Mouse (Mus musculus): ENCODE results near the gene Tgfbr1.

Gene Tgfbr1

GRCm38 (mm10) chr4:47417871-47418270, 64.8 kb downstream of the Tgfbr1 start:
- in situ Hi-C loops (cut with MboI, MseI): loop anchor here in 1 of 2 experiments (5.0 kb wide), 1 partner anchor 179 kb away; no protein-coding TSS in a partner anchor

- in situ Hi-C loops (cut with MboI, MseI): loop anchor here in 1 of 2 experiments (5.0 kb wide), 1 partner anchor 178 kb away; no protein-coding TSS in a partner anchor
Measured at GRCm38 (mm10) chr4:47419268-47419973, 66.4 kb downstream of the Tgfbr1 start.

- in situ Hi-C loops (cut with MboI, MseI): no loop called here
Measured at GRCm38 (mm10) chr4:47420191-47420590, 67.2 kb downstream of the Tgfbr1 start.

- in situ Hi-C loops (cut with MboI, MseI): no loop called here
Measured at GRCm38 (mm10) chr4:47422194-47422593, 69.2 kb downstream of the Tgfbr1 start.

- in situ Hi-C loops (cut with MboI, MseI): no loop called here
Measured at GRCm38 (mm10) chr4:47422946-47423345, 69.9 kb downstream of the Tgfbr1 start.

- in situ Hi-C loops (cut with MboI, MseI): no loop called here
Measured at GRCm38 (mm10) chr4:47424376-47424775, 71.4 kb downstream of the Tgfbr1 start.

- in situ Hi-C loops (cut with MboI, MseI): no loop called here
Measured at GRCm38 (mm10) chr4:47425247-47425830, 72.3 kb downstream of the Tgfbr1 start.

GRCm38 (mm10) chr4:47427606-47428005, 74.6 kb downstream of the Tgfbr1 start:
- in situ Hi-C loops (cut with MboI, MseI): no loop called here

GRCm38 (mm10) chr4:47430557-47430956, 77.5 kb downstream of the Tgfbr1 start:
- in situ Hi-C loops (cut with MboI, MseI): loop anchor here (5.0 to 10.0 kb wide), 3 partner anchors 162 to 974 kb away; no protein-coding TSS in a partner anchor

GRCm38 (mm10) chr4:47431081-47431480, 78.1 kb downstream of the Tgfbr1 start:
- in situ Hi-C loops (cut with MboI, MseI): loop anchor here (5.0 to 10.0 kb wide), 3 partner anchors 161 to 974 kb away; no protein-coding TSS in a partner anchor

DNA sequence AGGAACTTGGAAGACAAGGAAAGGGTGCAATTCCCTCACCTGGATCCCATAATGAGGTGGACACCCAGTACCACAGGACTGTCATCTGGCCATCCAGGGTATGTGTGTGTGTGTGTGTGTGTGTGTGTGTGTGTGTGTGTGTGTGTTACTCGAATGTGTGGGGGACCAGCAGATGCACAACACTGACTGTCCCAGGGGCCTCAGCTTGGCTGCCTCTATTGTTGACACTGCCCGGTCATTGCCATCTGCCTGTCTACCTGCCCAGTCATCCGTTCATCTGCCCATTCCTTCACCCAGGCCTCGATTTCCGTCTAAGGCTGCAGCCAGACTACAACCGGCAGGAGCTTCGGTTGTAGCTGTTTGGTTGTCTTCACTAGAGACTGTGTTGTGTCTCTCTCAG, 79.7 kb downstream of the Tgfbr1 start:
- in situ Hi-C loops (cut with MboI, MseI): loop anchor here (5.0 to 10.0 kb wide), 3 partner anchors 160 to 972 kb away; no protein-coding TSS in a partner anchor

DNA sequence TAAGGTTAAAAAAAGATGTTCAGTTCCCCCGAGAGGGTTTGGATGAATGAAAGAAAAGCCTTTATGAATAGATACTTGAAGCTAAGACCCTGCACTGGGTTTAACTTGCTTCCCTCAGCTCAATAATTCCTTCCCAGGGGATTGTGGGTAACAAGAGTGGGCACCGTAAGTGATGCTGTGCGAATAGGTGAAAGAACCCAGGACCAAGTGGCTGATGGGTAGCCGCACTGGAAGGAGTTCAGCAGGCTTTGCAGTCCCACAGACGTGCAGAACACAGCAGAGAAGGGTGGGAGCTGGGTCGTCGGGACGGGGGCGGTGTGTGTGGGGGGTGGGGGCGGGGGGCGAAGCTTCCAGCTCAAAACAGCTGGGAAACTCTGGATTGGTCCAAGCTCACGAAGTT, 82.1 kb downstream of the Tgfbr1 start:
- in situ Hi-C loops (cut with MboI, MseI): loop anchor here (5.0 to 10.0 kb wide), 3 partner anchors 62 to 970 kb away; no protein-coding TSS in a partner anchor

DNA sequence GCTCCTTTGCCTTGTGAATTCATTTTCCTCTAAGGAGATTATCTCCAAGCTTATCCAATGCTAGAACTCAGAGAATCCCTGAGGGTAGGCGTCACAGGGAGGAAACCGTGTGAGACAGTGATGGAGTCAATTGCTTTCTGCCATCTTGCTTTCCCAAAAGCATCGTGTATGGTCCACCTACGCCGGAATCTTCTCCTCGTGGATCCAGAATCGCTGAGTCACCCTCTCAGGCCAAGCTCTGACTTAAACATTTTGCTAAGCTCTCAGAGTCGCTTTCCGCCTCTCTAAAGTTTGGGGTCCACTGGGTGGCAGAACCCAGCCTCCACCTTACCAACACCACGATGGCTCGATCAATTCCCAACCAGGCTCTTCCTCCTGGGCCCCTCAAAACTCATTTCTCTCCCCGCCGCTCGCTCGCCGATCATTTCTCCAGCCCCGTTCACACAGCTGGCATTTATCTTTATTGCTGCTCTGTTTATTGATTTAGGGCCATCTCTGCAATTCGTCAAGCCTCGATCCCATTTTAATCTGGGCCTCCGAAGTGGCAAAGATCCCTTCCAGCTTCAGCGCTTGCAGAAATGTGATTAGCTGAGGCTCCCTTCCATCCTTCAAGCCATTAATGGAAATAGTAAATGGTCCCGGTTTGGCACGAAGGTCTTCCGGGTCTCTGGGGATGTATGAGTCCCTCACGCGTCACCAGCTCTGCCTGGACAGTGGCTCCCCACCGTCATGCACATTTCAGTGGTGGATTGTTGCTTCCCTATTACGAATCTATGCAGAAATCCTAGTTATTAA, 82.7 kb downstream of the Tgfbr1 start:
- in situ Hi-C loops (cut with MboI, MseI): loop anchor here (5.0 to 10.0 kb wide), 3 partner anchors 62 to 969 kb away; no protein-coding TSS in a partner anchor

DNA sequence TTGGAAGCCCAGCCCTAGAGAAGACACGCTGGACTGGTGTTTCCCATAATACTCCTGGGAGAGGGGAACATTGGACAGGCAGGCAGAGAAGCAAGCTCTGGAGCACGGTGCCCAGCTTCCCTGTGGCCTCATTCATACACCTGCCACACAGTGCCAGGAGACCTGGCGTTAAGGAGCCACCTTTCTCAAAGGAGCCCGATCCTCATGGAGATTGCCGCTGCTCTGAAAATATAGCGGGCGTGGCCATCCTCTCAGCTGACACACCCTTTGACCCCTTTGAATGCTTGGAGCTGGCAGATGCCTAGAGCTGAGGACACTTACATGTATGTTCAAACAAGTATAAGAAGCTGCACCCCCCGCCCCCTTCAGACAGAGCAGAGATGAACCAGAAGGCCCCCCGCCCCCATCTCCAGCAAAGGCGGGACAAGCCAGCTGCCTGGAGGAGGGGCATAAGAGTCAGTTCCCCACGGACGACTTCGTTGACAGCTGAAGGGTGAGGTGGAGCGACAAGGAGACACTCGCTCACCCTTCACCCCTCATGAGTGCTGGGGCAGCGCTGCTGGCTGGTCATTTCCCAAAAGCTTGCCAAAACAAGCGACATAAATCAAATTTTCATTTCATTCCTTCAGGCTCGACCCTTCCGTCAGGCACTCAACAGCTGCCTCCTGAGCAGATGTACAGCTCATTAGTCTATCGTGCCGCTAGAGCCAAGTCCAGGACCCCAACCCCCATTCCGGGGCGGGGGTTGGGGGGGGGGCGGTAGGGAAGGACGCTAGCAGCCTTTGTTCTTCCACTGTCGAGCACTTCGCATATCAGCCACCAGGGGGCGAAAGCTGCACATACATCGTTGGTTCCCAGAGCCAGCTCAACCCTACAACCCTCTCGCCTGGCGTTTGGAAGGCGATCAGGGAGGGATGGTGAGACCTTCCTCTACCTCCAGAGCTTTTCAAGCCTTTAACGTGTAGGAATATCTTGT, 84.6 kb downstream of the Tgfbr1 start:
- in situ Hi-C loops (cut with MboI, MseI): loop anchor here (5.0 to 10.0 kb wide), 3 partner anchors 60 to 967 kb away; no protein-coding TSS in a partner anchor

DNA sequence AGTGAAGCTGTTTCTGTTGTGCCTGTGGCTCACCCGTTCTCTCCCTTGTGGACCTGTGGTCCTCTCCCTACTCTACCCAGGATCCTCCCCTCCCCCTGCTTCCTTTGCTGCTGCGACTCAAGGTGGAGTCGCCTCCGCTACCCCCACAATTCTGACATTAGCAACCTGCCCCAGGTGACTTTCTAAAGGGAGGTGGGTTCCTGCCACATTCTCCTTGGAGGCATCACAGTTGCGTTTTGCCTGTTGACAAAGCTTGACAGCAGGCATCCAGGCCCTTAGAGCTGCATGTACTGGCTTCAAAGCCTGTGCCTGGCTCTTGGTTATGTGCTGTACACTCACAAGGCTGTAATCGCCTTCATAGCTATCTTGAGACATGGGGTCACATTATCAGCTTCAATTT, 85.9 kb downstream of the Tgfbr1 start:
- in situ Hi-C loops (cut with MboI, MseI): loop anchor here (5.0 to 10.0 kb wide), 3 partner anchors 58 to 966 kb away; no protein-coding TSS in a partner anchor

DNA sequence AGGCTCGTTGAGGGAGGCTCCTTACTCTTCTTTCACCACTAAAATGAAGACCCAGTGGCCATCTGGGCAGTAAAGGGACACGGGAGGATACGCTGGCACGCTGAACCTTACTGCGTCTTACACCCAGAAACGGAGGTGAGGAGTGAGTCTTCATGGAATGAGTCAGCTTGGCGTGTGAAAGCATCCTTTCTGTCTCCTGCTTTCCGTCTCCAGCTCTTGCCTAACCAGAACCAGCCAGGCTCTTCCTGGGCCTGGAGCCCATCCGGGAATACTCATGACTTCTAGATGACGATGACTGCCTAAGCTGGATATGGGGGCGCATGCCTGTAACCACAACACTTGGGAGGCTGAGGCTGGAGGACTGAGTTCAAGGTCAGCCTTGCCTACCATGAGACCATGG, 87.9 kb downstream of the Tgfbr1 start:
- in situ Hi-C loops (cut with MboI, MseI): no loop called here

DNA sequence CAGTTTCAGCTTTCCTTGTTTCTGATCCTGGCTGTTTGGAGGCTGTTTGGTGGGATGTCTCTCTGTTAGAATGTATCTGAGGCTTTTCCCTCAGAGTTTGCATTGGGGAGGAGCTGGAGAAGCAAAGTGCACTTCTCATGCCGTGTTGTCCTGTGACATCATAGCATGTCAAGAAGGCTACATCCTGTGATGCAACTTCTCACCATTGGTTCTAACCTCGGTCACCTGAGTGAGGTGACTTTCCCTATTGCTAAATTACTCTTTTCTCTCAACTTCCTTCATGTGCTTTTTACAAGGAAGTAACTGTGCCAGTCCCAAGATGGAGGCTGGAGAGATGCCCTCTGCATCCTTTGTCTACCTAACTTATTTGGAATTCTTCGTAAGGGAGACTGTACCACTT, 95.5 kb downstream of the Tgfbr1 start:
- in situ Hi-C loops (cut with MboI, MseI): no loop called here

- in situ Hi-C loops (cut with MboI, MseI): no loop called here
Measured at GRCm38 (mm10) chr4:47449116-47449515, 96.1 kb downstream of the Tgfbr1 start.

- in situ Hi-C loops (cut with MboI, MseI): no loop called here
Measured at GRCm38 (mm10) chr4:47449586-47450522, 96.8 kb downstream of the Tgfbr1 start.
